Mouse (Mus musculus) brain, embryonic 14.5 days (tissue): ENCODE measurements at regions not wholly inside any gene's neighbourhood (a gene's known extent, or its start where the extent isn't known, plus 50 kb on each side); places are given as distances from the start of the nearest gene placed in this dataset.
A peak's percentile ranks its signal among the peaks of the same experiment; 100 is the strongest.

Source experiments
- DNase-seq: peaks from one replicate; pipeline ENCODE4 v3.0.0-alpha.2; 2011; ENCODE audit warnings: low read depth
- CTCF ChIP-seq: fragments of 200-500 bp; IDR thresholded peaks from 2 replicates; pipeline ENCODE4 v1.5.1; 2012; ENCODE audit warnings: inconsistent platforms, mild to moderate bottlenecking, moderate library complexity, borderline replicate concordance; ENCODE audit not compliant: insufficient read depth, insufficient read length; ENCODE audit errors: extremely low read depth
- POLR2A ChIP-seq: fragments of 200-500 bp; IDR thresholded peaks from 2 replicates; pipeline ENCODE4 v1.6.1; 2012; ENCODE audit warnings: mild to moderate bottlenecking, inconsistent platforms, borderline replicate concordance; ENCODE audit not compliant: poor library complexity, insufficient read depth, insufficient read length, severe bottlenecking; ENCODE audit errors: extremely low read depth

DNA sequence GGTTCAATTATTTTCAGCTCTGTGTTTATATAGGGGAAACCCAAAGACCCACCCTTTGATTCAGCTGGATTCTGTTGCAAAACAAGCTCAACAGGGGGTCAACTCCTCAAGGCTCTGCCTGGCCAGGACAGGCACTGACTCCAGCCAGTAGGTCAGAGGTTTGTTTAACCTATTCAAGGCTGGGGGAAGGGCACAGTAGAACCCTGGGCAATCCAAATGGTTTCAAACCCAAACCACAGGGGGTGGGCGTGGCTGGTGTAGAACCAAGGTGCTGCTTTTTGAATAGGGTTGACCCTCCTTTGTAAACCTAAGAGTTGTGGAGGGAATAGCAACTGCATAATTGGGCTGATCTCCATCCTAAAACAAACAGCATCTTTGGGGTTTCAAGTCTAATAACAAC is 69.2 kb upstream of the Frmd4a start:
- TF ChIP-seq POLR2A (no peak), CTCF (no peak)
- DNase-seq, result no peak

- TF ChIP-seq CTCF, result no peak
- no peak for TF ChIP-seq POLR2A
- DNase-seq, result peak; percentile 50
Observed at GRCm38 (mm10) chr2:3957491-3957890, 60.0 kb upstream of the Frmd4a start.

- TF ChIP-seq POLR2A (no peak), CTCF (no peak)
- peak; percentile 69 for DNase-seq
Observed at GRCm38 (mm10) chr2:3958065-3958641, 59.4 kb upstream of the Frmd4a start.

DNA sequence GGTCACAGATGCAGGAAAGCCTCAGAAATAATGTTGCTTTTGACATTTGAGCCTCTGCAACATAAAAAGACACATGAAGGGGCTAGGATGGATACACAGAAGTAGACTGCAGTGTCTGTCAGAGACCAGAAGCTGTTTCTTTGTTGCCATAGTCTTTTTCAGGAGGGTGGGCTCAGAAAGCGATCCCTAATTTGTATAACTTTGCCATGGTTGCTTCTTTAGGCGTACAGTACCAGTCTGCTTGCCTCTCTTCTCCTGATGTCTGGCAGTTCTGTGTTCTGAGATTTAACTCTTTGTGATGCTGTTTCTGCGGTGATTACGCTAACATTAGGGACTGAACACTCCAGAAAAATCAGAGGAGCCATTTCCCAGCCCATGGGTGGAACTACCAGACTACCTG is 58.8 kb upstream of the Frmd4a start:
- peak; percentile 75 for DNase-seq
- TF ChIP-seq POLR2A (no peak), CTCF (no peak)

DNA sequence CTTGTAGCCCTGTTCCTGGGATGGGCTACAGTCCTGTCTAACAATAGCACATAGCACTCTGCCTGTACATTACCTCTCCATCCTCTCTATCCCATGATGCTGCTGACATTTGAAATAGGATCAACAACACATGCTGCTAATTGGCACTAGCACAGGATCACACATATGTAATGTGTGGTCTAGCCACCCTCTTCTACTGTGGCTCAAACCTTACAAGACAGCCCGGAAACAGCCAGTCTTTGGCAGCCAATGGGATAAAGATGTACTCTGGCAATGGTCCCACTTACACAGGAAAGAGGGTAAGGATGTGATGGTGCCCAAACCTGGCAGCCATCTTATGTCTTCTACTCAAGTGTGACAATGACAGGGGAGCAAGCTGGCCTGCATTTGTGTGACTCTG is 58.3 kb upstream of the Frmd4a start:
- peak; percentile 88 for DNase-seq
- TF ChIP-seq CTCF, result no peak
- no peak for TF ChIP-seq POLR2A

DNA sequence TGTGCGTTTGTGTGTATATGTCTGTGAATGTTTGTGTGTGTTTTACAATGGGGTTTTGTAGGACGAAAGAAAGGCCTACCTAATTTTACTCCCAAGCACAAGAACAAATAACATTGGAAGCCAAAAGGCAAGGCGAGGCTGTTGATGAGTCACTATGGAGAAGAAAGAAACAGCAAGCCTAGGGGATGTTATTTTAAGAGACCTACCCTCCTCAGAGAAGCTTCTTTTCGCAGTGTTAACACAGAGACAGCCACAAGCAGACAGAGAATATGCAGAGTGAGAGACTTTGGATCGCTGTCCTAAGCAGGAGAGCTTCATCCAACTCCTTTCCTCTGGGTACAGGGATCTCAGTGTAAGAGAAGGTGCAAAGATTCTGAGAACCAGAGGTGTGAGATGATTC is 57.3 kb upstream of the Frmd4a start:
- TF ChIP-seq CTCF, result no peak
- no peak for TF ChIP-seq POLR2A
- no peak for DNase-seq

- TF ChIP-seq CTCF (no peak), POLR2A (no peak)
Observed at GRCm38 (mm10) chr2:3964351-3964750, 53.2 kb upstream of the Frmd4a start.

More at GRCm38 (mm10) chr2:3964351-3964750, 53.2 kb upstream of the Frmd4a start:
- peak; percentile 85 for DNase-seq
